Mouse (Mus musculus) ES-E14 (cell line): ENCODE results near the gene Arsb.

Experiments
- HCFC1 ChIP-seq: IDR thresholded peaks from 2 replicates; pipeline ENCODE4 v1.6.1; 2012; ENCODE audit warnings: low read length, inconsistent platforms, borderline replicate concordance; ENCODE audit not compliant: insufficient read depth
- MAFK ChIP-seq: IDR thresholded peaks from 2 replicates; pipeline ENCODE4 v1.6.1; 2014; ENCODE audit warnings: mild to moderate bottlenecking, low read depth, low read length, inconsistent platforms; ENCODE audit not compliant: insufficient read depth
- ZNF384 ChIP-seq: IDR thresholded peaks from 2 replicates; pipeline ENCODE4 v1.6.1; 2012; ENCODE audit warnings: low read depth, low read length, inconsistent platforms

- no peak for TF ChIP-seq ZNF384
- TF ChIP-seq HCFC1, result no peak
- TF ChIP-seq MAFK, result no peak
Observed at GRCm38 (mm10) chr13:93879426-93879825, 108.0 kb downstream of the Arsb start.
